Mouse (Mus musculus) olfactory bulb, adult 2 months (tissue): Measurements from ENCODE around the gene H2-Q10.
"Not testable (repeated sequence)": the region's sequence is repeated elsewhere in the genome, so short reads cannot be mapped to it uniquely, and the experiment has no call there.

ENCODE experiments used
- CTCF ChIP-seq: fragments of 200-500 bp; IDR thresholded peaks from 2 replicates; pipeline ENCODE4 v1.5.1; 2012; ENCODE audit warnings: low read depth, mild to moderate bottlenecking, low read length, moderate library complexity; ENCODE audit not compliant: insufficient read depth
- POLR2A ChIP-seq: fragments of 200-500 bp; IDR thresholded peaks from 2 replicates; pipeline ENCODE4 v1.6.1; 2012; ENCODE audit warnings: mild to moderate bottlenecking, low read depth, low read length, moderate library complexity; ENCODE audit not compliant: insufficient read depth

DNA sequence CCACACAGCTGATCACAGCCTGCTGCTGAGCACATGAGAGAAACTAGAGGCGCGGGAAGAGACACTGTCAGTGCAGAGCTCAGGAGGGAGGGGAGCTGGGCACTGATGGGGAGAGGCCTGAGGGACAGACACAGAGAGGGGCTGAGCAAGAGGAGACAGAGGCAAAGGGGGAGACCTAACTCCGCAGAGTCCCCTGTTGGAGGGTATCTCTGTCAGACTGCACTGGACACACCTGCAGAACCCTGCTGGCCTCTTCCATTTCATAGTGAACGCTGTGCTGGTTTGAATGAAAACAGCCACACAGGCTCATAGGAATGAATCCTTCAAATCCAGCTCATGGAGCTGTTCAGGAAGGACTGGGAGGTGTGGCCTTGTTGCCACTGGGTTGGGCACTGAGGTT, 48.6 kb upstream of the H2-Q10 start:
- not testable (repeated sequence) for TF ChIP-seq CTCF, POLR2A
